Mouse (Mus musculus) G1E-ER4 (cell line): Measurements from ENCODE around the gene Itgal. TPM values are rescaled to one million over a fixed set of nuclear protein-coding genes. Genes with fewer than 3 reads are reported as not detected.

ENCODE experiments used
- GATA1 ChIP-seq: IDR thresholded peaks from one replicate; pipeline ENCODE4 v1.8.0; 2012; ENCODE audit warnings: low read length, inconsistent platforms
- polyA plus RNA-seq: library from polyadenylated mRNA; stranded (reverse); fragments of >175 nt; gene quantifications from 2 replicates; pipeline ENCODE4 v1.2.3, GENCODE M21; 2012

The Itgal gene
- polyA plus RNA-seq, 1 experiment, result 16.4 TPM

DNA sequence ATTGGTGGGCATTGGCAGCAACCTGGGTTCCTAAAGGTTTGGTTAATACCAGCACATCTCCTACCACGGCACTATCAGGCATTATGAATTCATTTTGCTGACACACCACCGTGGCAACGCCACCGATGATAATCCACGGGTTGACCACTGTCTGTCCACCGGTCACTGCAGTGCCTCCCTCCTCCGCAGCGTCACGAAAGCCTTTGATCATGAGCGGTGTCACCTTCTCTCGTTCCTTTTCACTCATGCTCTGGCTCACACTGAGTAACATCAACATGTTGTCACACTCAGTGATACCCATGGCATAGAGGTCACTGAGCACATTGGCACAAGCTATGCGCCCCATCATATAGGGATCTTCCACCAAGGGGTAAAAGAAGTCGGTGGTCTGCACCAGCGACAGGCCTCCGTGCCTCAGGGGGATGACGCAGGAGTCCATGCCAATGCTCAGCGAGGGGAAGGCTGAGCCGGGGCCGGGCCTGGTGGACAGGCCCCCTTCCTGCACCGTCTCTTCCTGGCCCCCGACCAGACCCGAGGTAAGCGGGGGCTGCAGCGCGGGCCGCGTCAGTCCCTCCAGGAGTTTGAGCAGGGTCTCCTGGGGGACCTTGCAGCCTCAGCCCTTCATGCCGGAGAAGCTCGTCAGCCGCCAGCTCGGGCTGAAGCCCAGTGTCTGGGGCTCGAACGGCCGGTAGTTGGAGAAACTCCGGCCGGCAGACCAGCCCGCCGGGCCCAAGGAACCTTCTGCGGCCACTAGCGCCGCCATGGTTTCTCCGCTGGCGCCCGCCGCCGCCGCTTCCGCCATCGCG, 22.7 kb upstream of the Itgal start:
- TF ChIP-seq GATA1, result no peak

DNA sequence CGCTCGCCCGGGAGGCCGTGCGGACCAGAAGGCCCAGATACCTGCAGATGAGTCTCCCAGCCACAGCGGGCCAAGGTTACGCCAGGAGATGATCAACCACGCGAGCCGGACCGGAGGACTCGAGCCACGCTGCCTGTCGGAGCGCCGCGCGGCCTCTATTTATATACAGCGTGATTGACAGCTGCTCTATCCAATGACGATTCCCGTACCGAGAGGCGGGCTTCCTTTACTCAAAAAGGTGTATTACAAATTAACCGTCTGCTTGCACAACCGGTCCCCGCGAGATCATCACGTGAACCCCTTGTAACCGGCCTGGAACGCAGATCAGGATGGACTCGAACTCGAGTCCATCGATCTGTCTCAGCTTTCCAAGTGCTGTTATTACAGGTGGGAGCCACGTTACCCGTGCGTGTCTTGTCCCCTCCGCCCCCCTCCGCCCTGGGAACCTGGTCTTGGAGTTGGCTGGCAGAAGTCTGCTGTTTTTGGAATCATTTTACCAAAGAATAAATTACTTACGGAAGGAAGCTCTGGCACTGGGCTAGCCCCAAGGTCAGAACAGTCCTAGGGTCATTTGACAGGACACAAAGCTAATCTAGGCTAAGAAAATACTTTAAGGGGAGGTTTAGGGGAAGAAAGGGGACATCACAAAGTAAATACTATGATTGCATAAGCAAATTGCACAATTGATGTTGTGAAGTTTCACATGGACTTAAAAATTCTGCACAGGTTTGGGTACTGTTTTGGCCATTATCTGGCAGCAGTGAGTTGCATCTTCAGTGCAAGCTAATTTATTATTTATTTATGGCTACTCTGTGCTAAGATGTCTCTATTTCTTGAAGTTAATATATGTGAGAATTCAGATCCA, 21.9 kb upstream of the Itgal start, which contains the start of gene Sephs2:
Gene Sephs2 (minus strand): TSS at position 131 of the 865 bp plus-strand sequence.
- TF ChIP-seq GATA1, result no peak

DNA sequence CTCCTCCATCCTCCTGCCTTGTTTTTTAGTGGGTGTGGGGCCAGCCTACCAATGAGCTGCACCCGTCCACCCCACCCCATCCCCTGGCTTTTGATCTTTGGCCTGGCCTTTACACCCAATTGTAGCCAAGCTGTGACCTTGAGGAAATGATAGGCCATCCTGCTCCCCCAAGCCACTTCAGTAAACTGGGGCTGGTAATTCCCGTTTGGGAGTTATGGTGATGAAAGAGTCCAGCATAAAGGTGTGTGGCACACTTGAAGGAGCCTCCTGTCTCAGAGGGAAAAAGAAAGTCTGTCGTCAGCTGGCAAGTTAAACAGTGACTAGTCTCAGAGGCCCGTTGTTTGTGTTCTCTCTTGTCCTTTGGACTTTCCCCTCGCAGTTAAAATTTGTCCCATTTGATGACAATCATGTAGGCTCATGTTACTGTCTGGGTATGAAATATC, 19.5 kb upstream of the Itgal start:
- no peak for TF ChIP-seq GATA1

DNA sequence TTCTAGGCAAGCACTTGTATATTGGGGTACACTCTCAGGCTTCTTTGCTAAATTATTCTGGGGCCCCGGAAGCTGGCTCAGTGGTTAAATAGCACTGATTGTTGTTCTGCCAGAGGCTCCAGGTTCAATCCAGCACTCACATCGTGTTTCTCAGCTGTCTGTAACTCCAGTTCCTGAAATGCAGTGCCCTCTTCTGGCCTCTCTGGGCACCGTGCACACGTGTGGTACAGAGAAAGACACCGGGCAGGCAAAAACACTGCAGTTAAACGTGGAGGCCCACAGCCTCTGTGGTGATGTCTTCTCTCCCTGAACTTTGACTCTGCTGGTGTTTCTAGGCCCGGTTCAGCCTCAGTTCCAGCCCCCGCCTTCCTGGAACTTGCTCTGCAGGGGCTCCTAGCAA, 17.7 kb upstream of the Itgal start:
- no peak for TF ChIP-seq GATA1

DNA sequence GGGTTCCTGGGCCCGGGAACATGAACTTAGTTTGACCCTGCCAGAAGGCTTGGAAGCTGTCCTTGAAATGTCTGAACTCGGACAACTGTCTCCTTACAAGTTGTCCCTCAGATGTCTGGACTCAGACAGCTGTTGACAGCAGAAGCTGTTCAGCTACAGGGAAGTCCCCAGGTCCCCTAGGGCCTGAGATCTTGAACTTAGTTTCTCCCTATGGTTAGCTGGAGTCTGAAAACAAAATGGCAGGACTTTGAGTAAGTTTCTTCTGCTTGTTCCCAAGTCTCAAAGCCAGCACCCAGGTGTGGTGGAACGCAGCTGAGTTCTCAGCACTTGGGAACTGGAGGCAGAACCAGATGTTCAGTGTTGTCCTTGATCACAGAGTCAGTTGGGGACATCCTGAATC, 16.0 kb upstream of the Itgal start:
- TF ChIP-seq GATA1, result no peak

DNA sequence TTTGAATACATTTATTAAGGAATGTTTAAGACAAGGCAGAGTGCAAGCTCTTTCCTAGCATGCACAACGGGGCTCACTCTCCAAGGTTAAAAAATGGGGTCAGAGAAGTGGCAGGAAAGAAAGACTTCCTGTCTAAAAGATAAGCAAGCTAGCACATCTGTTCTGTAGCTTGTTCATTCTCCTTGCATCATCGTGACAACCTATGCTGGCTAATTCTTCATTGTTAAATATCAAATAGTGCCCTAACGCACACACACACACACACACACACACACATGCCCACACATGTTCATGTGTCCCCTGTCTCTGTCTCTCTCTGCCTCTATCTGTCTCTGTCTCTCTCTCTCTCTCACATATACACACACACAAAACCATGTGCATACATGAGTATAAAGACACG, 14.9 kb upstream of the Itgal start:
- TF ChIP-seq GATA1, result peak; percentile 41

DNA sequence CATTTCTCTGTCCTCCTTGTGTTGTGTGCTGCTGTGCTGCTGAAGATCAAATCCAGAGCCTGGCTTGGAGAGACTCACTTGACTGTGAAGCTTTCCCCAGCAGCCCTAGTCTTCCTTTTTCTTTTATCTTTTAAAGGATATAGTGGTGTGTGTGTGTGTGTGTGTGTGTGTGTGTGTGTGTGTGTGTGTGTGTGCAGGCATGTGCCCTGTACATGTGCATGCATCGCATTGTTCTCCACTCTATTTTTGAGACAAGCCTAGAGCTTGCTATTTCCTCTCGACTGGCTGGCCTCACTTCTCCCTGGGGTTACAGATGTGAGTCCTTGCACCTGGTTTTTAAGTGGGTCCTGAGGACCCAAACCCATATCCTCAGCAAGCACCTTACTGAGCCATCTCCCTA, 13.9 kb upstream of the Itgal start:
- no peak for TF ChIP-seq GATA1

DNA sequence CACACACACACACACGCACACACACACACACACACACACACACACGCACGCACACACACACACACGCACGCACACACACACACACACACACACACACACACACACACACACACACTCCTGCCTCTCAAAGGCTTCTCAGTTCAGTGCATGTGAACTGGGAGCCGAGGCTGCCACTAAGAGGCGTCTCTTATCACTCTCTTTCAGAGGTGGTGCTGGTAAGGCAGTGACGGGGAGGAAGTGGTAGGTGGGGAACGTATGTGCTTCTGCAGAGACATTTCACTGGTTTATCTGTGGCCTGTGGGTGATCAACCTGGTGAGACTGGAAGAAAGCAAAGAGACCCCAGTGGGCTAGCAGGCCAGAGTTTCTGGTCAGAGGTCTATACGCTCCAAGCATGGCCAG, 10.9 kb upstream of the Itgal start:
- TF ChIP-seq GATA1, result peak; percentile 13

DNA sequence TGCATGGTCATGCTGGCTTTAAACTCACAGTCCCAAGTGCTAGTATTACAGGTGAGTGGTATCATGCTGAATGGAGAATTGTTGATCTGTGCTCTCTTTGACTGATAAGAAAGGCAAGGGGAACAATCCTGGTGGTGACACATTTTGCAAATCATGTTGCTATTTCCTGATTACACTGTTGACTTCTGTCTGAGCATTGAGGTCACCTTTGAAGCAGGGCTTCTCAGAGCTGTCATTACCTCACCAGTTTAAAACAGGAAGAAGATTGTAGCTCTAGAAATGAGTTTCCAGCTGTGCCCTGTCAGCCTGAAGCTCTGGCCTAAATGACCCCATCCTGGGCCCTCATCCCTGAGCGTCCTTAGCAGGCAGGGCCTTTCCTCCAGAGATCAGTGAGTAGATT, 8.1 kb upstream of the Itgal start:
- peak; percentile 21 for TF ChIP-seq GATA1

DNA sequence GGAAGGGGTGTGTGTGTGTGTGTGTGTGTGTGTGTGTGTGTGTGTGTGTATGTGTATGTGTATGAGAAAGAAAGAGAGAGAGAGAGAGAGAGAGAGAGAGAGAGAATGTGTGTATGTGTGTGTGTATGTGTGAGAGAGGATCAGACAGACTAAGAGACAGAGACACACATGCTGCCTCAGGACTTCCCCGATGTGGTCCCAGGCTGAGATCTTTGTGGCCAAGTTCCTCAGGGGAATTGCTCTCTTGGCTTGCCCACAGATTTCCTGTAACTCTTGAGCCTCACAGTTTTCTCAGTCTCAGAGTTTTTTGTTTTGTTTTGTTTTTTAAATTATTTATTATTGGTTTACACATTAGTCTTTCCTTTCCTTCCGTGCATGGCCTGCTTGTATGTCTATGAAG, 6.8 kb upstream of the Itgal start:
- TF ChIP-seq GATA1, result no peak

DNA sequence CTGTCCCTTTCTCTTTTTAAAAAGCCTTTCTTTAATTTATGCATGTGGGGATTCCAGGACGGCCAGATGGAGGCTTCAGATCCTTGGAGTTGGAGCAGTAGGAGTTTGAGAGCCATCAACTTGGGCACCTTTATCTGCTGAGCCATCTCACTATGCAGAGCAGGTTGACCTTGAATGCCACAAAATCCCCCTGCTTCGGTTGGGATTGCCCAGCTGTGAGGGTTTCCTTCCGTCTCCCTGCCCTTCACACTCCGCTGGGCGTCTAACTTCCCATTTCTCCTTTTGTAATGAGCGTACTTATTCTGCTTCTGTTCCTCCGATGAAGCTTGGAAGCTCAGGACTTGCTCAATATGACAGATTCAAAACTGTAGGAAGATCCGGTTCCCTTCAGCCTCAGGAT, 5.9 kb upstream of the Itgal start:
- no peak for TF ChIP-seq GATA1

DNA sequence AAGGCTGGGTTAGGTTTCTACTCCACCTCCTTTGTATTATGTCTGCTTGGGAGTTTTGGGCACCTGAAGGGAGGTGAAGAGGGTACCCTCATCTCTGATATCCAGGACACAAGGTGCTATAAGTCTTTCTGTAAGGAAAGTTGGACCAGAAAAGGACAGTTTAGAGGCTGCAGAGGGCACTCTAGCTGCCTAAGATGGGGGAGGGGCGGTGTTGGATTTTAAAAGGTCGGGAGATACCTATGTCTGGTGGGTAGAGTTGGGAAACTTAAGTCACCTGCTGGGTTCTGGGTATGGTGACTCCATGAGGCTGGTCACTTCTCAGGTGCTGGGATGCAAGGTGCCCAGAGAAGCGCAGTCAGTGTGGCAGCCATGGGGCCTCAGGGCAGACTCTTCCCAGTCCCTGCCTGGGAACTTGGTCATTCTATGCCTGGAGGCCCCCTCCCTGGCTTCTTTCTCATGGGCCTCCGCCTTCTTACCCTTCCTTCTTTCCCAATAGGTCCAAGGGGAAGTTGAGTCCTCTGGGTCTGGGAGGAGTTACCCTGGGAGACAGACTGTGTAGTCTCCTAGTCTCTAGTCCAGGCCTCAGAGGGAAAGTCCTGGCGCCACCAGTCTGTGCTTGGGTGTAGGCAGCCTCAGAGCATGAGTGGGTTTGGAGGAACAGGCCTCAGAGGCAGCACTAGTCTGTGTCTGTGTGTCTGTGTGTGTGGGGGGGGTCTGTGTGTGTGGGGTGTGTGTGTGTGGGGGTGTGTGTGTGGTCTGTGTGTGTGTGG, 911 bp downstream of the Itgal start:
- no peak for TF ChIP-seq GATA1

DNA sequence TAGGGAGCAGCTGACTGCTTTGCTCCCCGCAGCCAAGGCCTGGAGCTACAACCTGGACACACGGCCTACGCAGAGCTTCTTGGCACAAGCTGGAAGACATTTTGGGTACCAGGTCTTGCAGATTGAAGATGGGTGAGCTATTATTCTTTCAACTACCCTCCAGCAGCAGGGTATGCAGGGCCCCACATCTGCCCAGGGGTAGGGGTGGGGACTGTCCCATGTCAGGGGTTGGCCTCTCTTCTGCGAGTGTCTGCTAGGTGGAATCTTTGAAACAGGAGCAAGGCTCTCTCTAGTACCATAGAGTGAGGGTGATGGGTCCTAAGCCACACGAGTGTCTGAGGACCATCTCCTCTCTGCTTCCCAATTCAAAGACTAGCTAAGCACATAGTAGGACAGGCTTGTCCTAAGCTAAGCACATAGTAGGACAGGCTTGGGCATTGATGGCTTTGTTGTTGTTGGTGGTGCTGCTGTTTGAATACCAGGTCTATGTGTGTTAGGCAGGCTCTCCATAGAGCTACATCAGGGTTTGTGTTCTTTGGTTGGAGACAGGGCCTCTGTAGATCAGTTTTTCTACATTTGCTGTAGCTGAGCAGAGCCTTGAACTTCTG, 1.6 kb downstream of the Itgal start:
- TF ChIP-seq GATA1, result no peak

DNA sequence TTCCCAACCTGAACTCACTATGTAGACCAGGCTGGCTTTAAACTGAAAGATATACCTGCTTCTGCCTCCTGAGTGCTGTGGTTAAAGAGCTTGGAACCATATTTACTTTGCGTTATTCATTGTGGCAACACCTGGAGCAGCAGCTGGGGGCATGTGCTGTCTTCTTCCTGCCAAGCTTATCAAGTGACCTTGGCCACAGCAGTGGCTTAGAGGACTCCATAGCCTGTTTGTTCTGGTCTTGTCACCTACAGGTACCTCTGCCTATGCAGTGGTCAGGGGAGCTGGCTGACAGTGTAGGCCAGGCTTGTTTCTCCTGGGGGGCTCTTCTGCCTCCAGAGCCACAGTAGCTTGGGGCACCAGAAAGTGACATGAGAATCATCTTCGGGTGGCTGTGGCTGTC, 12.4 kb downstream of the Itgal start:
- TF ChIP-seq GATA1, result no peak

DNA sequence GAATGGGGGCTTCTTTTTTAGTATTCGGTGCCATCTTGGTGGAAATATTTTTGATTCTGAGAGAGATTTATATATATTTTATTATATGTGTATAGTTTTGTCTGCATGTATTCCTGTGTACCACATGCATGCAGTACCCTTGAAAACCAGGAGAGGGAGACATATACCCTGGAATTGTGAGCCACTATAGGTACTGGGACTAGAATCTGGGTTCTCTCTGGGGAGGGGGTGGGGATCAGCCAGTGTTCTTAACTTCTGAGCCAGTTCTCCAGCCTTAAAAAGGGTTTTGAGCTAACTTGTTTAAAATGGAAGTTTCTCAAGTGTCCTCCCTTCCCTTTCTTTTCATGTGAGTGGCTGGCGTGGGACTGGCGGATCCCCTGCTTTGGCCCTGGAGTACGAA, 12.8 kb downstream of the Itgal start:
- no peak for TF ChIP-seq GATA1
